Mouse (Mus musculus) urinary bladder, postnatal 14 days (tissue): ENCODE measurements around the gene Rtkn.
A peak's percentile ranks its signal among the peaks of the same experiment; 100 is the strongest.
"Not testable (repeated sequence)": the region's sequence is repeated elsewhere in the genome, so short reads cannot be mapped to it uniquely, and the experiment has no call there.

ENCODE experiments used
- DNase-seq: peaks from one replicate; pipeline ENCODE4 v3.0.0; 2021; ENCODE audit warnings: low spot score

The Rtkn gene

GRCm38 (mm10) chr6:83138056-83138455 is 2.8 kb downstream of the Rtkn start:
- DNase-seq: no peak

- DNase-seq: no peak
Observed at GRCm38 (mm10) chr6:83140044-83140443, 4.8 kb downstream of the Rtkn start.

DNA sequence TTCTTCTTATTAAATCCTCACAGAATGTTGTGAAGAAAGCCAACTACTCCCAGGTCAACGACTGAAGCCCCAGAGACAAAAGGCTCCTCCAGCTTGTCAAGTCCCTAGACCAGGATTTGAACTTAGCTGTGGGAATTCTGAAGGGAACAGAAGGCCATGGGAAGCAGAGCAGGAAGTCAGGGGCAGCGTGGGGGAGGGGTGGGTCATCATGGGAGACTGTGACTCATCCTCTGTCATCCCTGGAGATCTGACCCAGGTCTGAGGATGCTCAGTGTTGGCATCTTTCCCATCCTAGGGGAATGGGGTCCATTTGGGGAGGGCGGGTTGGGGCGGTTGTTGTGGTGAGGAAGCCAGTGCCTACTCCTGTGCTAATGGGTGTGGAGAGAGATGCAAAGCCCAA is 6.4 kb downstream of the Rtkn start:
- no peak for DNase-seq

- DNase-seq: no peak
Observed at GRCm38 (mm10) chr6:83142211-83142731, 7.0 kb downstream of the Rtkn start.

GRCm38 (mm10) chr6:83142886-83143285 is 7.6 kb downstream of the Rtkn start:
- peak; percentile 63 for DNase-seq

DNA sequence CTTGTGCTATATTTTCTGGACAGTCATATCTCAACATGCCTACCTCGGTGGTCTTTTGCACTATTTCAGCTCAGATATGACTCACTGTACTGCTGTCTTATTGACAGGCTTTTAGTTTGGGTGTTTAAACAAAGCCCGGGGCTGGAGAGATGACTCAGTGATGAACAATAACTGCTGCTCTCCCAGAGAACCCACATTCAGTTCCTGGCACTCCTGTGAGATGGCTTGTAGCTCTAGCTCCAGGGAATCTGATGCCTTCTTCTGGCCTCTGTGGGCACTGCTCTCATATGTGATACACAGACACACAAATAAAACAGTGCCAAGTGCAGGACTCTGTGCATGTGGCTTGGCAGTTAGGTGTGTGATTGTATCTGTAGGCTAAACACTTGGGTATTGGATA is 9.9 kb downstream of the Rtkn start:
- DNase-seq: no peak

GRCm38 (mm10) chr6:83145805-83146204 is 10.5 kb downstream of the Rtkn start:
- no peak for DNase-seq

GRCm38 (mm10) chr6:83147280-83147679 is 12.0 kb downstream of the Rtkn start:
- no peak for DNase-seq

- no peak for DNase-seq
Observed at GRCm38 (mm10) chr6:83151721-83152120, 16.5 kb downstream of the Rtkn start.

DNA sequence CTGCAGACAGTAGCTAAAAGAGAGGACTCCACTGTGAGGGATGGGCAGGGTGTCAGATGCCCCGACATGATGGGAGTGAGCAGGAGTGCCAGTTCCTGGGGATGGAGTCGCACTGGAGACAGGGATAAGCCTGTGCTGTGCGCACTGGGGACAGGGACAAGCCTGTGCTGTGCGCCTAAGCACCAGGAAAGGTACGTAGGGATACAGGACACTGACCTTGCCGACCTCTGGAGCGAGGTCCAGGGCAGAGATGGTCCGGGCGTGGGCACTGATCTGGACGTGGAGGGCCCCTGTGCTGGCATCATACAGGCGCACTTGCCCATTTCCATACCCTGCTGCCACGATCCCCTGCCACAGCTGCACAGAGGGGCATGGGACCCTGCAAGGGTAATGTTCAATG is 17.8 kb downstream of the Rtkn start:
- no peak for DNase-seq

- DNase-seq: no peak
Observed at GRCm38 (mm10) chr6:83153485-83153884, 18.2 kb downstream of the Rtkn start.

DNA sequence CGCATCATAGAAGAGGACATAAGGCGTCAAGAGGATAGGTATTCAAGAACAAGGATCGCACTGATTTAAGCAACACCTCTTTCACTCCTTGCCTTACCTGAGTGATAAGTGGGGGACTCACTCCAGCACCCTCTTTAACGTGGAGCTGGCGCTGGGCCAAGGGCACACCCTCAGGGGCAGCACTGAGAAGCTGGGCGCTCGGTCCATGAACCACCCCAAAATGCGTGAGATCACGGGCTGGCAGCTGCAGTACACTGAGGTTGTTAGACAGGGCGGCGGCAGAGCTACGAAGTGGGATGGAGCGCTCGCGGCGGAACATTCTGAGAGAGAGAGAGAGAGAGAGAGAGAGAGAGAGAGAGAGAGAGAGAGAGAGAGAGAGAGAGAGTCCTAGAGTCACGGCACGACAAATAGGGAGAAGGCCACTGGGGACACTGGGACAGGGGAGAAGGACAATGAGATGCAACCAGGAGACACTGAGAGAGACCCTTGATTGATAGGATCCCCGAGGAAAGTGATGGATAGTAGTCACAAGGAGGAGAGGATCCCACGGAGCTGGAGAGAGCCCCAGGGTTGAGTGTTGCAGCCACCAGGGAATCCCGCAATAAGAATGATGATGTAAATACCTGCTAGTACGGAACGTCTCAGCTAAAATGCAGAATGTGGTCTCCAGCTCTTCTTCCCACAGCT is 20.4 kb downstream of the Rtkn start:
- no peak for DNase-seq

DNA sequence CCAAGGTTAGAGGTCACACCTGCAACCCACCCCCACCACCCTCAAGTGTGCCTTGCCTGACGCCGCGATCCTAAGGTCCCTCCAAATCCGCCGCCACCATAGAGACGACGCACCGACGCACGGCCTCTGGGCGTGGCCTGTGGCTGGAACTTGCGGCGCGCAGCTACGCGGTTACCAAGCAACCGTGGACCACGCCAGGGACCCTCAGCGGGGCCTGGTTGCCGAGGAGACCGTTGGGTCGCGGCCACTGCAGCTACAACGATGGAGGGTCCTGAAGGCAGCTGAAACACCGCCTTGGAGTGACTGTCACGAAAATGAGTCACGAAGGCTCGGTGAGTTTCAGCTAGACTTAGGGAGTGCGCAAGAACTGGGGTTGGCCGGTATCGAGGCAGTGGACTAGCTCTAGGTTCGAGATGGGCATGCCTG is 21.0 kb downstream of the Rtkn start, which contains the start of the genes Wdr54 and 1700003E16Rik:
Wdr54 (minus strand) TSS at position 139 of the 426 bp plus-strand sequence.
1700003E16Rik (plus strand) TSS at position 146 of the 426 bp plus-strand sequence.
- DNase-seq: no peak

DNA sequence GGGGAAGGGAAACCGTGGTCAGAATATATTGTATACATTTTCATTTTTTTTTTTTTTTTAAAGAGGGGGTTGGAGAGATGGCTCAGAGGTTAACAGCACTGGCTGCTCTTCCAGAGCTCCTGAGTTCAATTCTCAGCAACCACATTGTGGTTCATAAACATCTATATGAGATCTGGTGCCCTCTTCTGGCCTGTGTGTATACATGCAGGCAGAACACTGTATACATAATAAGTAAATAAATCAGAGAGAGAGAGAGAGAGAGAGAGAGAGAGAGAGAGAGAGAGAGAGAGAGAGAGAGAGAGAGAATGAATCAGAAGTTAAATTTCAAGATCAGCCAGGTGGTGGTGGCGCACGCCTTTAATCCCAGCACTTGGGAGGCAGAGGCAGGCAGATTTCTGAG is 24.2 kb downstream of the Rtkn start:
- not testable (repeated sequence) for DNase-seq

- DNase-seq: no peak
Observed at GRCm38 (mm10) chr6:83161442-83161841, 26.2 kb downstream of the Rtkn start.

DNA sequence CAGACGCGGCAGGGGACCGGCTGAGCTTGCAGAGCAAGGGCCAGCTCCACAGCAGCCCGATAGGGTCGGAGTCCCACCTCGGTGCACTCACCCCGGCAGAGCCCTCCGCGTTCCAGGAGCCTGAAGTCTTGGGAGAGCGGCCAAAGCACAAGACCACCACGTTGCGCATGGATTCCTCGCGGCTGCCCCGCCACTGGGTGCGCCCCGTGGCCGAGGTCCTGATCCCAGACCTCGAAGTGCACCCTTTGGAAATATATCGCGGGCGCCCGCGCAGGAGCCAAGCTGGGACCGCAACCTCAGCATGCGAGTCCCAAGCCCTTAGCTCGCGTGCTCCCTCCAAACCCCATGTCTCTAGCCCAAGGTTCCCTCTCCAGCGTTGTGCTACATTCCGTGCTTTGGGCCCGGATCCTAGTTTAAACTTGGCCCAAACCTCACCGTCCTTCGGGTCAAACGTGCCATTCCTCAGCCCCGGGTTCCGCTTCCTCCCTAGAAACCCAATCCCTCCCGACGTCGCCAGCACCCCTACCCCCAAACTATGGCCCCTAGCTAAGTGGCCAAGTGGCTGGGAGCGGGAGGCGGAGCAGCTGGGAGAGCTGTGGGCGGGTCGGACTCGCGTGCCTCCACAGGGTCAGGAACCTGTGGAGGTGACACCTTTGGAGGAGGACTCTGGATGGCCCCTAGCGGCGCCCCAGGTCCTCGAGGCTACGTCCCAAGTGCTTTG is 26.8 kb downstream of the Rtkn start:
- peak; percentile 53 for DNase-seq

GRCm38 (mm10) chr6:83162701-83163100 is 27.4 kb downstream of the Rtkn start:
- DNase-seq: peak; percentile 69

- no peak for DNase-seq
Observed at GRCm38 (mm10) chr6:83165026-83165606, 29.9 kb downstream of the Rtkn start.

DNA sequence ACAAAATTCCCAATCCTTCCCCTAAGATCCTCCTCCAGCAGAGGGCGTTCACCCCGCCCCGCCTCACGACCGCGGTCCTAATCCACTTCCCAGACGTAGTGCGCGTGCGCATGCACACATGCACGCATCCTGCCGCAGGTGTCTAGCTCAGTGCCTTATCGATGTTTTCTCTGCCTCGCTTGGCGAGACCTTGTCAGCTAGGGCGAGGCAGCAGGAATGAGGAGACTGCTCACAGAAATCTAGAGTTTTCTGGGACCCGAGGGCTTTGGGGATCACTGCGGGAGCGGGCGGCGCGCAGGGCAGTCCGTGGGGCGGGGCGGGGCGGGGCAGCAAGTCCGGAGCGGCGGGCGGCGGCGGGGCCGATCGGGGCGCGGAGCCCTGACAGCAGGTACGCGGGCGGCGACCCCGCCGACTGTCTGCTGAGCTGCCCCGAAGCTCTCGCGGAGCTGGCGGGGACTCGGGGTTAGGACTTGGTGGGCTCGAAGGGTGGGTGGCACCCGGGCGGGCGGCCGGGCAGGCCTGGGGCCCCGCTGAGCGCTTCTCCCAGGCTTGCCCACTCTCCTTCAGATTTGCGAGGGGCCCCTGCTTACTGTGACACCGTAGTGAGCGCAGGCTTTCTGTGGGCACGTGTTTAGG is 30.5 kb downstream of the Rtkn start, which contains the start of gene Dctn1:
Dctn1 (plus strand) TSS at position 314 of the 636 bp plus-strand sequence.
- DNase-seq: peak; percentile 96

DNA sequence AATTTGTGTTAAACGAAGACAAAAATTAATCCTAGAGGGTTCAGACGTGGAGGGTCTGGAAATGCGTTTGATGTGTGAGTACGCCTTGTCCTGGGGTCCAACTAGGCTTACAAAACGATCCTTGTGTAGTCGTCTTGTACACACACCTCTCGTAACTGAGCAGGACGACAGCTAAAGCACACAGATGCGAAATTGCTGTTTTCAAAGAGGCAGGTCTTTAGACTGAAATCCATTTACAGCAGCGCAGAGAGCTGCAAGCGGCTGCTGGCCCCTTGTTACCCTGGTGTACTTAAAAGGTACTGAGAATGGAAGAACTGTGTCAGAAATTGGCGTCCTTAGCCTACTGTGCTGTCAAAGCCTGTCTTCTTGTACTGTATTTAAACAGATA is 31.0 kb downstream of the Rtkn start:
- DNase-seq: no peak

DNA sequence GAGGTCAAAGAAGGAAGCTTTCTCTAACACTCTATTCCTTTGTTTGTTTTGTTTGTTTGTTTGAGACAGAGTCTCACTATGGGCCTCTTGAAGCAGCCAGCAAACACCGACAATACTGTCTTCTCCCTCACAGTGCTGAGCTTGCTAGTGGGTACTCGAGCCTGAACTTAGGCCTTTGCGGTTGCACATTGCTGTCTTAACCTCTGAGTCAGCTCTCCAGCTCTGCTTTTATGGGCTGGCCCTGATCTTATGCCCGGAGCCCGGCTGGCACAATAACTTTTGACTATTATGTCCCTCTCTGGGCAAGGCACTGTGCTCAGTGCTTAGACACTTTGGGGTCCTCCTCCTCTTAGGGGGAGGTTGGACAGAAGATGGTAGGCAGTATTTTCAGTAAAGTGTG is 34.6 kb downstream of the Rtkn start:
- DNase-seq: peak; percentile 32

- DNase-seq: no peak
Observed at GRCm38 (mm10) chr6:83171063-83171462, 35.8 kb downstream of the Rtkn start.
